Mouse (Mus musculus) embryonic fibroblast, embryonic 13.5 days (primary cell): ENCODE results near the gene Dpy19l3.

Experiments used
- CTCF ChIP-seq: IDR thresholded peaks from 2 replicates; pipeline ENCODE4 v1.5.1; 2011; ENCODE audit warnings: mild to moderate bottlenecking, control low read depth, low read length, moderate library complexity, borderline replicate concordance; ENCODE audit not compliant: insufficient read depth
- POLR2A ChIP-seq: IDR thresholded peaks from 2 replicates; pipeline ENCODE4 v1.6.1; 2011; ENCODE audit warnings: low read depth, mild to moderate bottlenecking, control low read depth, low read length, moderate library complexity

- no peak for TF ChIP-seq CTCF
- TF ChIP-seq POLR2A, result no peak
Measured at GRCm38 (mm10) chr7:35692117-35692516, 62.1 kb downstream of the Dpy19l3 start.
